Mouse (Mus musculus) small intestine, adult 2 months (tissue): ENCODE results near the gene Suv39h1.
A peak's percentile ranks its signal among the peaks of the same experiment; 100 is the strongest.

Source experiments
- CTCF ChIP-seq: fragments of 200-500 bp; IDR thresholded peaks from 2 replicates; pipeline ENCODE4 v1.5.1; 2012; ENCODE audit warnings: low read depth, mild to moderate bottlenecking, control low read depth, inconsistent platforms, low read length, moderate library complexity, mixed read lengths; ENCODE audit not compliant: insufficient replicate concordance, insufficient read length; ENCODE audit errors: extremely low read depth
- POLR2A ChIP-seq: fragments of 200-500 bp; IDR thresholded peaks from 2 replicates; pipeline ENCODE4 v1.6.1; 2012; ENCODE audit warnings: low read depth, mild to moderate bottlenecking, control low read depth, inconsistent platforms, low read length, moderate library complexity

GRCm38 (mm10) chrX:8017142-8017541, 57.4 kb downstream of the Suv39h1 start:
- no peak for TF ChIP-seq POLR2A
- TF ChIP-seq CTCF: peak; percentile 64; the same call in 1 of the 2 replicates
